Mouse (Mus musculus) CH12.LX (cell line): ENCODE measurements around the gene Ttc9b.

Experiments
- CTCF ChIP-seq, 2 experiments: IDR thresholded peaks in 1 of 2; conservative IDR thresholded peaks in 1 of 2; 2 replicates each; pipeline ENCODE4 v1.5.1; 2011 to 2012; ENCODE audit warnings: low read depth in 2 of 2, low read length in 2 of 2, improper control_type of control experiment in 1 of 2, inconsistent platforms in 1 of 2, mild to moderate bottlenecking in 1 of 2, moderate library complexity in 1 of 2
- POLR2A ChIP-seq: IDR thresholded peaks from 2 replicates; pipeline ENCODE4 v1.6.1; 2011; ENCODE audit warnings: low read depth, mild to moderate bottlenecking, improper control_type of control experiment, low read length

DNA sequence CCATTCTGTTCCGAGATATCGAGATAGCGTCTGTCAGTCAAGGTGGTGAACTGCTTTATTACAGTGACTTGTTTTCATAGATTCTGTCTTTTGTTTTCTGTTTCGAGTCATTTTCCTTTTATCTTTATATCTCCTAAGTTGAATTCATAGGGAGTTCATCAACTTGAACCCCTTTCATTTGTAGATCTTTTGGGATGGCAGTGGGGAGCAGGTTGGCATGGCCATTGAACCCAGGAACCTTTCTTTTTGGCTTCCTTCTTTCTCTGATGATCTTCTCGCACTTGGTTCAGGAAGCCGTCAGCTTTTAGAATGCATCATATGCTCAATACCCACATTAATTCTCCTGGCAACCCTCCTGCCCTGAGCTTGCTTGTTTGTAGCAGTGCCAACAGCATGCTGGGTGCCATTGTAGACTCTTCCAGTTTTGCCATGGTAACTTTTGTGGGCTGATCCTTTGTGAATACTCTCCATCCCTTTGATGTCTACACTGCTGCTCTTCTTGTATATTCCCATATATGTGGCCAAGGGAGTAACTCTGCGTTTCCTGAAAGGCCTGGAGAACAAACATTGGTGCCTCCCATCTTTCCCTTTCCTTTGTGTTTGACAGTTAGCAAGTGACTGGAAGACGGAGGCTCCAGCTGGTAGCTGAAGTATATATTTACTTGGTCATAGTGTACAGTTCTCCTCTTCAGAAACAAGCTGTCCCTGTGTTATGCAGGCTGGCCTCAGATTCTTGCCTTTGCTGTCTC lies 39.8 kb upstream of the Ttc9b start:
- TF ChIP-seq POLR2A (no peak), CTCF (conservative IDR thresholded peaks at IDR 0.05 in 1 of 2, IDR thresholded peaks at IDR 0.05 in 1 of 2; ENCODE audit: low read depth in 2 of 2, low read length in 2 of 2) (no peak)
